Mouse (Mus musculus) midbrain, embryonic 12.5 days (tissue): ENCODE results near the gene Kcnk5. TPM values are rescaled to one million over a fixed set of nuclear protein-coding genes. Genes with fewer than 3 reads are reported as not detected.

Experiments
- ATAC-seq: fragments of 200-750 bp; cut with Nextera tagmentation; 2 replicates; pipeline ENCODE4 v1.8.0; 2017; ENCODE audit warnings: low read depth, moderate TSS enrichment, moderate library complexity; ENCODE audit not compliant: low FRiP score
- H3K27ac ChIP-seq: fragments of 300-500 bp; sonication (generic); replicated peaks from 2 replicates; pipeline ENCODE4 v1.5.1; 2016; ENCODE audit warnings: mild to moderate bottlenecking
- H3K27me3 ChIP-seq: fragments of 300-500 bp; sonication (generic); 2 replicates; pipeline ENCODE4 v1.6.1; 2016; ENCODE audit warnings: mild to moderate bottlenecking
- H3K36me3 ChIP-seq: fragments of 300-500 bp; sonication (generic); 2 replicates; pipeline ENCODE4 v1.6.1; 2016
- H3K4me1 ChIP-seq: fragments of 300-500 bp; sonication (generic); 2 replicates; pipeline ENCODE4 v1.6.1; 2016
- H3K4me2 ChIP-seq: fragments of 300-500 bp; sonication (generic); replicated peaks from 2 replicates; pipeline ENCODE4 v1.6.1; 2016; ENCODE audit warnings: mild to moderate bottlenecking, moderate library complexity
- H3K4me3 ChIP-seq: fragments of 300-500 bp; sonication (generic); 2 replicates; pipeline ENCODE4 v1.5.1; 2016; ENCODE audit warnings: mild to moderate bottlenecking
- H3K9ac ChIP-seq: fragments of 300-500 bp; sonication (generic); replicated peaks from 2 replicates; pipeline ENCODE4 v1.6.1; 2016; ENCODE audit warnings: mild to moderate bottlenecking, moderate library complexity
- H3K9me3 ChIP-seq: fragments of 300-500 bp; sonication (generic); 2 replicates; pipeline ENCODE4 v1.6.1; 2016; ENCODE audit warnings: mild to moderate bottlenecking
- whole genome bisulfite sequencing: fragments of 180-500 bp; shearing (Covaris S2); methylation state at CpG from one replicate; pipeline ENCODE4 v1.1.7; 2016; 5-methylcytosine and 5-hydroxymethylcytosine counted together
- polyA plus RNA-seq: library from polyadenylated mRNA; unstranded; fragments of >200 nt; fragmentation: Nextera tagmentation; extraction: Ambion mirVana; gene quantifications from 2 replicates; pipeline ENCODE4 v1.2.1, GENCODE M21; 2016

Gene Kcnk5
- polyA plus RNA-seq, 1 experiment from 2014 or later = 7.4 TPM

GRCm38 (mm10) chr14:20175705-20176104, 5.9 kb downstream of the Kcnk5 start:
- no peak overlapping the region for H3K4me3 ChIP-seq
- no peak overlapping the region for H3K9ac ChIP-seq
- H3K4me1 ChIP-seq = peaks cover 32% of the 10 kb centered on the region
- ATAC-seq = no peak
- H3K4me2 ChIP-seq = no peak overlapping the region
- H3K36me3 ChIP-seq = no peaks in the 10 kb centered on the region
- H3K27ac ChIP-seq = no peak overlapping the region
- 89% methylated on average over 4 of the region's 4 CpGs for WGBS
- peaks cover 13% of the 10 kb centered on the region for H3K27me3 ChIP-seq
- H3K9me3 ChIP-seq = no peaks in the 10 kb centered on the region

DNA sequence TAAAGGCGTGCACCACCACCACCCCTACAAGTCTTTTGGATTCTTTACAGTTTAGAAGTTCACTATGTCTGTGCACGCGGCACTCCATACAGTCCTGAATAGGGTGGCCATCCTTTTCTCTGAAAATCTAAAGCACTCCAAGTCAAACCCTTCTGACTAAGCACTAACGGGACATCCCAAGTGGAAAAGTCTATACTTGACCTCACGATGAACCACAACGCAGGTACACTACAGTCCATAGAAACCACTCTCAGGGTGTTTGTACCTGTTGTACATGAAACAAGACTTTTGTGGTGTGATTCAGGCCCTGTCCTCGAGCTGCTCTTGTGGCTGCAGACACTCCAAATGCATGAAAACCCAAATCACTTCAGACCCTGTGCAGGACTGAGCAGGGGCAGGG, 6.5 kb downstream of the Kcnk5 start:
- 93% methylated on average over 7 of the region's 7 CpGs for WGBS
- H3K27me3 ChIP-seq = peaks cover 8% of the 10 kb centered on the region; the same call in 1 of the 2 replicates
- no peak overlapping the region for H3K4me2 ChIP-seq
- H3K4me3 ChIP-seq = no peak overlapping the region
- no peak overlapping the region for H3K27ac ChIP-seq
- H3K36me3 ChIP-seq = no peaks in the 10 kb centered on the region
- H3K9me3 ChIP-seq = no peaks in the 10 kb centered on the region
- ATAC-seq = no peak
- H3K9ac ChIP-seq = no peak overlapping the region
- peaks cover 26% of the 10 kb centered on the region for H3K4me1 ChIP-seq

GRCm38 (mm10) chr14:20174696-20175095, 6.9 kb downstream of the Kcnk5 start:
- peaks cover 4% of the 10 kb centered on the region; the same call in 1 of the 2 replicates for H3K27me3 ChIP-seq
- WGBS = 93% methylated on average over 6 of the region's 6 CpGs

DNA sequence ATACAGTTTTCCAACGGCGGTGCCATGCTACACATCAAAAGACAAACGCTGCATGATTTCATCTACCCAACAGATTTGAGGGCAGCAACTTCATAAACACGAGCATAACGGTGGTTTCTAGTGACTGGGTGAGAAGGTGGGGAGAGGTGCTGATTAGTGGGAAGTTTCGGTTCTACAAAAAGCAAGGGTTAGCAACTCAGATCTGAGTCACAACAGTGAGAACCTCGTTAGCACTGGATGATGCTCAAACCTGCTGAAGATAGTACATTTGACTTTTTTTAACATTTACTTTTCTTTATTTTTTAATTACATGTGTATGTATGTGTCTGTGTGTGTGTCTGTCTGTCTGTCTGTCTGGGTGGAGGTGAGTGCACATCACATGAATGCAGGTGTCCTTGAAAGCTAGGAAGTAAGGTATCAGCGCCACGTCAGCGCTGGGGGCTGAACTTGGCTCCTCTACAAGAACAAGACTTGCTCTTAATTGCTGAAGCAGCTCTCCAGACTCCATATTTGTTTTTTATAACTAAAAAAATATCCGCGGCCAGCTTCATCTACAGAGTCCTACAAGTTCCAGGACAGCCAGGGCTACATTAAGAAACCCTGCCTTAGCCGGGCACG, 7.6 kb downstream of the Kcnk5 start:
- Histone ChIP-seq H3K9ac (no peak overlapping the region), H3K27ac (no peak overlapping the region), H3K4me1 (peaks cover 15% of the 10 kb centered on the region), H3K4me2 (no peak overlapping the region), H3K4me3 (no peak overlapping the region), H3K9me3 (no peaks in the 10 kb centered on the region), H3K36me3 (no peaks in the 10 kb centered on the region), H3K27me3 (no peaks in the 10 kb centered on the region)
- ATAC-seq = no peak
- 95% methylated on average over 14 of the region's 14 CpGs for WGBS

More at GRCm38 (mm10) chr14:20174696-20175095, 6.9 kb downstream of the Kcnk5 start:
- Histone ChIP-seq H3K36me3 (no peaks in the 10 kb centered on the region), H3K4me2 (no peak overlapping the region), H3K4me1 (peaks cover 23% of the 10 kb centered on the region), H3K9ac (no peak overlapping the region), H3K27ac (no peak overlapping the region), H3K9me3 (no peaks in the 10 kb centered on the region), H3K4me3 (no peak overlapping the region)
- no peak for ATAC-seq

GRCm38 (mm10) chr14:20172924-20173323, 8.7 kb downstream of the Kcnk5 start:
- Histone ChIP-seq H3K9ac (no peak overlapping the region), H3K4me3 (no peak overlapping the region), H3K4me2 (no peak overlapping the region), H3K27me3 (no peaks in the 10 kb centered on the region), H3K9me3 (no peaks in the 10 kb centered on the region), H3K27ac (no peak overlapping the region), H3K36me3 (no peaks in the 10 kb centered on the region), H3K4me1 (peaks cover 7% of the 10 kb centered on the region; the same call in 1 of the 2 replicates)
- ATAC-seq = no peak
- 83% methylated on average over 4 of the region's 4 CpGs for WGBS

DNA sequence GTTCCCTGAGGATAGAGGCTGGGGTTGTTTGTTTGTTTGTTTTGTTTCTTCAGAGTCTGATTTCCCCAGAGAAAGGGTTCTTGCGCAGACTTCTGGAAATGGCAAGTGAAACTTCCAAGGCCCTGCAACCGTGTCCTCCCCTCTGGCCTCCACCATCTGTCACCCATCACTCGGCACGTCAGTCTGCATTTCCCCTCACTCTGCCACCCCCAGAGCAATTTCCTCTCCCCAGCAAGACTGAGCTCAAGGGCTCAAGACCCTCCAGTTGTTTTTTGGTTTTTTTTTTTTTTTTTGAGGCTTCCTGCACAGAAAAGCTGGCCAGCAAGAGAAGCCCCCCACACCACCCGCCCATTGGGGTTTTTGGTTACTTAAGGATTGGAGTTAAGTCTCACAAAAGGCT, 9.1 kb downstream of the Kcnk5 start:
- no peak overlapping the region for H3K4me3 ChIP-seq
- H3K4me2 ChIP-seq = no peak overlapping the region
- no peak overlapping the region for H3K27ac ChIP-seq
- no peaks in the 10 kb centered on the region for H3K36me3 ChIP-seq
- H3K27me3 ChIP-seq = no peaks in the 10 kb centered on the region
- ATAC-seq = no peak
- 79% methylated on average over 5 of the region's 5 CpGs for WGBS
- no peak overlapping the region for H3K9ac ChIP-seq
- H3K4me1 ChIP-seq = peaks cover 7% of the 10 kb centered on the region; the same call in 1 of the 2 replicates
- H3K9me3 ChIP-seq = no peaks in the 10 kb centered on the region

DNA sequence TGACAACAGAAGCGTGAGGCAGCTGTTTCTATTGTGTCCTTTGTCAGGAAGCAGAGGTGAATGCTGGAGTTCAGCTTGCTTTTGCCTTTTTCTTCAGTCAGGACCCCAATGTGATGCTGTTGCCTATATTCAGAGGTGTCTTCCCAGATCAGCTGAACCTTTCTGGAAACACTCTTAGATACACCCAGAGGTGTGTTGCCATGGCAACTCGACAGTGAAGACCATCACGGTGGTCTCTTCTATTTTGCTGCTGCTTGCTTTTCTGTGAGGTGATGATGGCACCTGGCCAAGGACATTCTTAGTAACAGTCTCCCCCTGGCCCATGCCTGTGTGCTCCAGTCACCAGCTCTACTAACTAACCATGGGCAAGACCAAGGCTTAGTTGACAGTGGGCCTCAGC, 9.8 kb downstream of the Kcnk5 start:
- H3K4me2 ChIP-seq = no peak overlapping the region
- 79% methylated on average over 3 of the region's 3 CpGs for WGBS
- H3K9ac ChIP-seq = no peak overlapping the region
- no peaks in the 10 kb centered on the region for H3K9me3 ChIP-seq
- H3K27me3 ChIP-seq = no peaks in the 10 kb centered on the region
- H3K4me1 ChIP-seq = peaks cover 7% of the 10 kb centered on the region; the same call in 1 of the 2 replicates
- no peak for ATAC-seq
- H3K27ac ChIP-seq = no peak overlapping the region
- no peak overlapping the region for H3K4me3 ChIP-seq
- H3K36me3 ChIP-seq = no peaks in the 10 kb centered on the region

DNA sequence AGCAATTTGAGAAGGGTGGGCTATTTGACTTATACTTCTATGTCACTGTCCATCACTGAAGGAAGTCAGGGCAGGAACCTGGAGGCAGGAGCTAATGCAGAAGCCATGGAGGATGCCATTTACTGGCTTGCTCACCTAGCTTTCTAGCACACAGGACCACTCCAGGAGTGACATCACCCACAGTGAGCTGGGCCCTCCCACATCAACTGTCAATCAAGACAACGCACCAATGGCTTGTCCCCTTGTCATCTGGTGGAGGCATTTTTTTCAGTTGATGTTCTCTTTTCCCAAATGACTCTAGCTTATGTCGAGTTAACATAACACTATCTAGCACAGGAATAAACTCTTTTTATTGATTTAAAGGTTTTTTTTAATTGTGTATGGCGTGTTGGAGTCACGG, 12.4 kb downstream of the Kcnk5 start:
- no peak for ATAC-seq
- H3K9ac ChIP-seq = no peak overlapping the region
- H3K4me1 ChIP-seq = peaks cover 7% of the 10 kb centered on the region; the same call in 1 of the 2 replicates
- no peak overlapping the region for H3K4me2 ChIP-seq
- no peaks in the 10 kb centered on the region for H3K36me3 ChIP-seq
- H3K4me3 ChIP-seq = no peak overlapping the region
- 90% methylated on average over 4 of the region's 4 CpGs for WGBS
- H3K9me3 ChIP-seq = no peaks in the 10 kb centered on the region
- H3K27me3 ChIP-seq = no peaks in the 10 kb centered on the region
- no peak overlapping the region for H3K27ac ChIP-seq

GRCm38 (mm10) chr14:20168478-20168877, 13.1 kb downstream of the Kcnk5 start:
- no peak for ATAC-seq

GRCm38 (mm10) chr14:20168054-20168453, 13.6 kb downstream of the Kcnk5 start:
- no peaks in the 10 kb centered on the region for H3K9me3 ChIP-seq
- ATAC-seq = no peak
- 93% methylated on average over 2 of the region's 2 CpGs for WGBS

More at GRCm38 (mm10) chr14:20168478-20168877, 13.1 kb downstream of the Kcnk5 start:
- H3K4me1 ChIP-seq = peaks cover 12% of the 10 kb centered on the region; the same call in 1 of the 2 replicates
- H3K36me3 ChIP-seq = no peaks in the 10 kb centered on the region
- no peaks in the 10 kb centered on the region for H3K9me3 ChIP-seq
- H3K4me3 ChIP-seq = no peak overlapping the region
- H3K27ac ChIP-seq = no peak overlapping the region
- 82% methylated on average over 1 of the region's 1 CpGs for WGBS
- H3K4me2 ChIP-seq = no peak overlapping the region
- H3K9ac ChIP-seq = no peak overlapping the region
- no peaks in the 10 kb centered on the region for H3K27me3 ChIP-seq

DNA sequence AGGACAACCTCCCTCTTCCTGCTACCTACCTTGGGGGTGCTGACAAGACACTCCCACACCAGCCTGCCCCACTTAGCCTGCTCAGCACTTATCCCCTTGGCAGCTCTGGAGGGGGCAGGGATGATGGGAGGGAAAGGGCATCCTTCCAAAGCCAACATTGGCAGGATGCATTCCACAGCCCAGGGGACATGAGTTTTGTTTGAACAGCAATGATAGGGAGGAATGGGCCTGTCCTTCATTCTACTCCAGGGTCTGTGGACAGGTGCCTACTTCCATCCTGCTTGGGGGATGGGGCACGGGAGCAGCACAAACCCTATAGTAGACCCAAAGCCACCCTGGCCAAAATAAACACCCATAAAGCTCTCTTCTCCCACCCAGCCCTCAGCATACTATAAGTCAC, 16.2 kb downstream of the Kcnk5 start:
- Histone ChIP-seq H3K36me3 (no peaks in the 10 kb centered on the region), H3K4me3 (no peak overlapping the region), H3K27me3 (no peaks in the 10 kb centered on the region), H3K9ac (no peak overlapping the region), H3K4me1 (peaks cover 14% of the 10 kb centered on the region; the same call in 1 of the 2 replicates), H3K4me2 (no peak overlapping the region), H3K27ac (no peak overlapping the region), H3K9me3 (no peaks in the 10 kb centered on the region)
- WGBS = 80% methylated on average over 1 of the region's 1 CpGs
- ATAC-seq = no peak

More at GRCm38 (mm10) chr14:20168054-20168453, 13.6 kb downstream of the Kcnk5 start:
- Histone ChIP-seq H3K36me3 (no peaks in the 10 kb centered on the region), H3K27me3 (no peaks in the 10 kb centered on the region), H3K4me3 (no peak overlapping the region), H3K27ac (no peak overlapping the region), H3K4me2 (no peak overlapping the region), H3K9ac (no peak overlapping the region), H3K4me1 (peaks cover 15% of the 10 kb centered on the region; the same call in 1 of the 2 replicates)

DNA sequence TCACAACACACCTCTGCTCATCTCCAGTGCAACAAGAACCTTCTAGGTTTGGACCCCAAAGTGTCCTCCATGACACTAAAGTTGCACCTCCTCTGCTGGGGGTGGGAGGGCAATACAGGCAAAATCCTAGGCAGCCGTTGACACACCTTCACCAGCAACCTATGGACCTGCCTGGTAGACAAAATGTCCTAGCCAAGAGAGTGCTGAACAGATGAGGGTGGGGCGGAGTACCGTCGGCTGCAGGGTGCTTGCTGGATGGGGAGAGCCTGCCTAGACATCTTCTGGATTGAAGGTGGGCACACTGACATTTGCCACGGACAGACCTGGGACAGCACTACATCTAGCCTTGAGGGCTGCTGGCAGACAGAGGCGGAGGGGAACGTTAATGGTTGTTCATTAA, 17.2 kb downstream of the Kcnk5 start:
- no peaks in the 10 kb centered on the region for H3K27me3 ChIP-seq
- no peak overlapping the region for H3K4me3 ChIP-seq
- no peaks in the 10 kb centered on the region for H3K9me3 ChIP-seq
- ATAC-seq = no peak
- no peak overlapping the region for H3K27ac ChIP-seq
- H3K4me2 ChIP-seq = no peak overlapping the region
- H3K9ac ChIP-seq = no peak overlapping the region
- peaks cover 15% of the 10 kb centered on the region; the same call in 1 of the 2 replicates for H3K4me1 ChIP-seq
- 92% methylated on average over 7 of the region's 7 CpGs for WGBS
- H3K36me3 ChIP-seq = no peaks in the 10 kb centered on the region

GRCm38 (mm10) chr14:20162686-20163085, 18.9 kb downstream of the Kcnk5 start:
- no peak overlapping the region for H3K4me3 ChIP-seq
- H3K9ac ChIP-seq = no peak overlapping the region
- ATAC-seq = no peak
- H3K27ac ChIP-seq = no peak overlapping the region
- H3K36me3 ChIP-seq = no peaks in the 10 kb centered on the region
- H3K9me3 ChIP-seq = no peaks in the 10 kb centered on the region
- 89% methylated on average over 6 of the region's 6 CpGs for WGBS
- no peak overlapping the region for H3K4me2 ChIP-seq
- H3K27me3 ChIP-seq = no peaks in the 10 kb centered on the region
- peaks cover 17% of the 10 kb centered on the region; the same call in 1 of the 2 replicates for H3K4me1 ChIP-seq
